Mouse (Mus musculus) kidney, adult 9 months (tissue): ENCODE measurements at regions not wholly inside any gene's neighbourhood (a gene's known extent, or its start where the extent isn't known, plus 50 kb on each side); places are given as distances from the start of the nearest gene placed in this dataset.
"Not testable (repeated sequence)": the region's sequence is repeated elsewhere in the genome, so short reads cannot be mapped to it uniquely, and the experiment has no call there.

Experiments used
- DNase-seq: peaks from one replicate; pipeline ENCODE4 v3.0.0; 2022

- no peak for DNase-seq
Measured at GRCm38 (mm10) chr8:112427721-112428389, 142.0 kb upstream of the Cntnap4 start.

GRCm38 (mm10) chr8:112411968-112412367, 157.9 kb upstream of the Cntnap4 start:
- DNase-seq, result peak; percentile 1

- DNase-seq, result peak; percentile 55
Measured at GRCm38 (mm10) chr8:112411213-112411612, 158.6 kb upstream of the Cntnap4 start.

- DNase-seq, result no peak
Measured at GRCm38 (mm10) chr8:112408211-112408735, 161.6 kb upstream of the Cntnap4 start.

- DNase-seq, result no peak
Measured at GRCm38 (mm10) chr8:112404087-112404486, 165.8 kb upstream of the Cntnap4 start.

GRCm38 (mm10) chr8:112397438-112397837, 172.4 kb upstream of the Cntnap4 start:
- DNase-seq, result no peak

- DNase-seq, result no peak
Measured at GRCm38 (mm10) chr8:112390108-112390507, 179.7 kb upstream of the Cntnap4 start.

- no peak for DNase-seq
Measured at GRCm38 (mm10) chr8:112348323-112348722, 221.5 kb upstream of the Cntnap4 start.

- no peak for DNase-seq
Measured at GRCm38 (mm10) chr8:112333171-112333570, 236.7 kb upstream of the Cntnap4 start.

GRCm38 (mm10) chr8:112332021-112332420, 237.8 kb upstream of the Cntnap4 start:
- DNase-seq, result no peak

- no peak for DNase-seq
Measured at GRCm38 (mm10) chr8:112309816-112310215, 260.0 kb upstream of the Cntnap4 start.

GRCm38 (mm10) chr8:112308354-112308753, 261.5 kb upstream of the Cntnap4 start:
- DNase-seq, result no peak

- DNase-seq, result no peak
Measured at GRCm38 (mm10) chr8:112297021-112297420, 272.8 kb upstream of the Cntnap4 start.

GRCm38 (mm10) chr8:112283316-112283715, 268.5 kb upstream of the Gm6793 start:
- DNase-seq, result no peak

- DNase-seq, result no peak
Measured at GRCm38 (mm10) chr8:112269598-112269997, 254.8 kb upstream of the Gm6793 start.

- no peak for DNase-seq
Measured at GRCm38 (mm10) chr8:112269214-112269566, 254.4 kb upstream of the Gm6793 start.

- DNase-seq, result no peak
Measured at GRCm38 (mm10) chr8:112268544-112269213, 253.8 kb upstream of the Gm6793 start.

- no peak for DNase-seq
Measured at GRCm38 (mm10) chr8:112257922-112258475, 243.2 kb upstream of the Gm6793 start.

GRCm38 (mm10) chr8:112257311-112257894, 242.6 kb upstream of the Gm6793 start:
- no peak for DNase-seq

- not testable (repeated sequence) for DNase-seq
Measured at GRCm38 (mm10) chr8:112246629-112247028, 231.8 kb upstream of the Gm6793 start.

GRCm38 (mm10) chr8:112238681-112239080, 223.8 kb upstream of the Gm6793 start:
- no peak for DNase-seq

- DNase-seq, result not testable (repeated sequence)
Measured at GRCm38 (mm10) chr8:112236751-112237150, 221.9 kb upstream of the Gm6793 start.

- no peak for DNase-seq
Measured at GRCm38 (mm10) chr8:112219656-112220055, 204.8 kb upstream of the Gm6793 start.

GRCm38 (mm10) chr8:112212170-112212569, 197.3 kb upstream of the Gm6793 start:
- DNase-seq, result no peak
